Mouse (Mus musculus) yolk sac, embryonic 10.5 days (tissue): ENCODE results near the gene Ptpn18.
"Not testable (repeated sequence)": the region's sequence is repeated elsewhere in the genome, so short reads cannot be mapped to it uniquely, and the experiment has no call there.

Experiments
- DNase-seq: peaks from one replicate; pipeline ENCODE4 v3.0.0-alpha.2; 2017; ENCODE audit warnings: low spot score

Ptpn18 gene

DNA sequence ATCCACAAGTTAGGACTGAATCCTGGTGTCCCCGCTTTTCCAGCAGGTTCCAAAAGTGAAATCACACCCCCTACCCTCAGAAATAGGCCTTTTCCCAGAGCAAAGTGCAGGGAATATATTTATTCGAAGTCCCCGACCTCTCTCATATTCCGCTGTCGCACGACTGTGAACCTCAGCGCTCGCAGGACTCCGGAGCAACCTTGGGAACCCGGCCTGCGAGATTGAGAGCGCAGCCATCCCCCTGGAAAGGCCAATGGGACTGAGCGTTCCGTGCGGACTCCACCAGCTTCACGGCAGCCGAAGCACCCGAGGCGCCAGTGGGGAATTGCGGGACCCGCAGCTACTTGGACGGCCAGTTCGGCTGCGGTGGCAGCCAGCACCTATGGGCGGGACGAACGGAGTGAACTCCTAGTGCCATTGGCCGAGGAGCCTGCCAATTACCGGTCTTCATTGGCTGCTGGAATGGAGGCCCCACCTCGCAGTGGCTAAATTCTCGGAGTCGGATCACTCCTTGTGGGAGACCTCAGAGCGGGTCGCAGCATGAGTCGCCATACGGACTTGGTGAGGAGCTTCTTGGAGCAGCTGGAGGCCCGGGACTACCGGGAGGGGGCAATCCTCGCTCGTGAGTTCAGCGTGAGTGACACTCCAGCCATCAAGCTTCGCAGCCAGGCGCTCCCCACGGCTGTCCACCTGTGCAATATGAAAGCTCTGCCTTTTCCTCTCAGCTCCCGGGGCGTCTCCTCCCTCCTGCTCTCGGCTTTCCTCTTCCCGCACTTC is at the start of gene Ptpn18:
Gene Ptpn18 (plus strand): TSS at position 479 of the 777 bp plus-strand sequence.
- DNase-seq: peak; percentile 90

DNA sequence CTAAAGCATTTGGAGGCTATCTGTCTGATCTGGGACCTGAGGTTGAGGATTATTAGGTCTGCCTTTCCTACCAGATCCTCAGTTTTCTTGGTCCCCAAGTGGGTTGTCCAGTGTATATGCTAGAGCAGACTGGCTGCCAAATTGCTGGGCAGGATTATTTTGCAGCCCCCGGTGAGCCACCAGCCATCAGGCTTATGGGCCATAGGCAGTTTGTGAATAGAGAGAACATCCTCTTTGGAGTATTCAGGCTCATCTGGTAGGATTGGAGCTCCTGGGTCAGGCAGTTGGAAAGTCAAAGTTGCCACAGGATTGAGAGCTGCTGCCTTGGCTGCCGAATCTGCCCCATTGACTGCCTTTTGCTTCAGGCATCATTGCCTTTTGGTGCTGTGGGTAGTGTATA is 31.1 kb upstream of the Ptpn18 start:
- no peak for DNase-seq

DNA sequence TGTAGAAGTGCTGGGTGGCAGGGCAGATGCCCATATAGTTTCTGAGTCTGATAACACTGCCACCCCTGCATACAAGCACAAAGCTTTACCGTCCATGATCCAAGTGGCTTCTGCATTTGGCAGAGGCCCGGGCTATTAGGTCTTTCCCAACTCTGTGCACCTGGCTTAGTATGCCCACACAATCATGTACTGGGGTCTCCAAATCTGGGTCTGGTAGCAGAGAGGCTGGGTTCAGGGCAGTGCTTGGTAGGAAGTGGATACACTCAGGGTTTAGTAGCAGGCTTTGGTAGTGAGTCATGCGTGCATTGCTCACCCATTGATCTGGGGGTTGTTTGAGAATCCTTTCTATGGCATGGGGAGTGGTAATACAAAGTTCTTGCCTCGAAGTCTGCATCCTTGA is 30.3 kb upstream of the Ptpn18 start:
- no peak for DNase-seq

DNA sequence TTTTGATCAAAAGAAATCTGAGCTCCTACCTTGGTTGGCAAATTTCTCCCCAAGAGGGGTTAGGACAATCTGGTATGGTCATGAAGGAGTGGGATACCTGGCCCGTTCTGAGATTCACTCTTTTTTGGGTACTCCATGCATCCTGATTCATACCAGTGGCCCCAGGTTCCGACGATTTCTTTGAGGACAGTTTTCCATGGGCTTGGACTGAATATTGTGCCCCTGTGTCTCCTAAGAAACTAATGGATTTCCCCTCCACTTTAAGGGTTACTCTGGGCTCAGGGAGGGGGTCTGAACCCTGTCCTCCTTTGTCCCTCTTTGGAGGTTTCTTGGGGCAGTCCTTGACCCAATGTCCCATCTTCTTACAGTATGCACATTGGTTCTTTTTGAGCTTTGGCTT is 28.6 kb upstream of the Ptpn18 start:
- DNase-seq: no peak

DNA sequence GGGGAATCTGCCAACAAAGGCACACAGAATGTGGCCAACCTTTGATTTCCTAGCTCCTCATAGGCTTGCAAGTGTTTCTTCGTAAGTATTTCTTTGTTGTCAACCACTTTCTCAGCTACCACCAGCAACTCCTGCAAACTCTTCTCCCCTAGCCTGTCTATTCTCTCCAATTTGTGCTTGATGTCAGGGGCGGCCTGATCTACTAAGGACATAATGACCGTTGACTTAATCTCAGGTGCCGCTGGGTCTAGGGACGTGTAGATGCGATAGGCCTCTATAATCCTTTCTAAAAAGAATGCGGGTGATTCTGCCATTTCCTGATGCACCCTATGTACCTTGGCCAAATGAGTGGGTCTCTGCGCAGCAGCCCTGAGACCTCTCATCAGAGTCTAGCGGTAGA is 28.1 kb upstream of the Ptpn18 start:
- no peak for DNase-seq

DNA sequence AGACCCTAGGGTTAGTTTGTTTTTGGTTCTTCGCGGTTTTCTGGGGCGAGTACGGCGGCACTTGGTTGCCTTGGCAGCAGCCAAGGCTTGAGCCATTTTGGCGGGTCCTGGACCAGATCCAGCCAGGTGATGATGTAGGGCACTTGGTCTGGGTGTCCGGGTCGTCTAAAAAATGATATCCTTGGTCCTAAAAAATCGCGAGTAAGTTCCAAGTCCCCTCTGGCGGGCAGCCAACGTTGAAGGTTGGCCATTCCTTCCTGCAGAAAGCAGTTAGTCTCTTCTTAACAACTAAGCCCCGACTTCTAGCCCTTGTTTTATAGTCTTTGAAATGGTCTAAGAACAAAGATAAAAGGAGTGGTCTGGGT is 27.2 kb upstream of the Ptpn18 start:
- no peak for DNase-seq

DNA sequence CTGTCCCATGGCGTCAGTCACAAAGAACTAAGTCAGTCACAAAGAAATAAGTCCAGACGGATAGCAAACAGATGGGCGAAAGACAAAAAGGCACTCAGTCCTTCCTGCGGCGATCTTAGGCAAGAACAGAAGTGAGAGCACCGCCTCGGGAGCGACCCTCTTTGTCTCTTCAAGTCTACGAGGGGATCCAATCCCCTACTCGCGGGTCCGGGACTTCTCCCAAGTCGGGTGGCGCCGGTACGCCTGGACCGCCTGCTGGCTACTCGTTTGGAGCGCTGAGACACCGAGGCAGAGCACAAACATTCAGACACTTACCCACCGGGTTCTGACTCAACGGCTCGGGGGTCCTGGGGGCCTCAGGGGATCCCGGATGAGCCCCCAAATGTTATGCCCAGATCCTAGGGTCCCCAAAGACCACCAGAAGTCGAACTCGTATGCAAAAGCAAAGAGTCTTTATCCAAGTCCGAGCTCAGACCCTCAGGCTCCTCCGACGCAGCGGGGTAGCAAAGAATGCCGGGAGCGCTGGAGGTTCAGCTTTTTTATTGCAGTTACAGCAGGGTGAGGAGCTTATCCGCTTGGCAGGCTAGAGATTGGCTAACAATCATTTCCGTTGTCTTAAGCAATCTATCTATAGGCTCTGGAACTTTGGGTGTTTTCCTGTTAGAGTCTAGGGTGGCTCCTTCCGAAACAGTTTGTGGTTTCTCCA is 26.6 kb upstream of the Ptpn18 start:
- peak; percentile 39 for DNase-seq

DNA sequence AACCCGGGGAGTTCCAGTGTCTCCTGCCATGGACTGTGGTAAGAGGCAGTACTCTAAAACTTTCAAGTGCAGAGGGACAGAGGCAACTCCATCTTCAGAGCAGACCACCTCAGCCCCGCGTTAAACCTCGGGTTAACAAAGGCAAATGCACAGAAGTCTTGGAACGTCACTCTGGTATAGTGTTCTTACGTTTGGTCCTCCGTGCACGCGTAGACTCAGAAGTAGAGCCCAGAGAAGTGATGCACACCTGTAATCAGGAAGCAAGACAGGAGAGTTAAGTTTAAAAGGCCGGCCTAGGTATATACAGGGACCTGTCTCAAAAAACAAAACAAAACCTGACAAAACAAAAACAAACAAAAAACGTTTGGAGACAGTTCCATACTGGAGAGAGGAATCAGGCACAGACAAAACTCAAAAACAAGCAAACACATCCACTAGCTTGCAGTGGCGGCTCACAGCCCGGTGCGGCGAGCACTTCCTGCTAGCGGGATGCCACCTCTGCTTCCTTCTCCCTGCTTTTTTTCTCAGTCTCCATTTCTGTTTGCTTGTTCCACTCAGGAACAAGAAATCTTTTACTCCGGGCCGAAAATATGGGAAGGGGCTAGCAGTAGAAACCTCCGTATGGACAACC is 25.6 kb upstream of the Ptpn18 start:
- peak; percentile 45 for DNase-seq

DNA sequence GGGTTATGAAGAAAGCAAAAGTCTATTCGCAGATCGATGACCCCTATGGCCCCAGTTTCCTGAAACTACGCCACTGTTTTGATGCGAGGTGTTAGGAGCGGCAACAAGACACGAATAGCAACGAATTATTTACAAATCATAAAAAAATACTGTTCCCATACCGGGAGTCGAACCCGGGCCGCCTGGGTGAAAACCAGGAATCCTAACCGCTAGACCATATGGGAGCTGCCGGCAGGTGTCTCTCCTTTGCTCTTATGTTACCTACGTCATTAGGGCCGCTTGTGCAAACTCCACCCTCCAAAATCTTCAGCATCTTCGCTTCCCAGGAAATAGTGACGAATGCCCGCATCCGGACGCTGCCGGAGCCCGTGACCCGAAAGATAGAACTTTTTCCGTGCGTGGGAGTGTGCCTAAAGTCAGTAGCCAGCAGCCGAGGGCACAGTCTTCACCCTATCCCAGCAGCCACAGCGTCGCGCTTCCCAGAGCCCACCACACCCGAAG is 24.9 kb upstream of the Ptpn18 start:
- DNase-seq: peak; percentile 91

DNA sequence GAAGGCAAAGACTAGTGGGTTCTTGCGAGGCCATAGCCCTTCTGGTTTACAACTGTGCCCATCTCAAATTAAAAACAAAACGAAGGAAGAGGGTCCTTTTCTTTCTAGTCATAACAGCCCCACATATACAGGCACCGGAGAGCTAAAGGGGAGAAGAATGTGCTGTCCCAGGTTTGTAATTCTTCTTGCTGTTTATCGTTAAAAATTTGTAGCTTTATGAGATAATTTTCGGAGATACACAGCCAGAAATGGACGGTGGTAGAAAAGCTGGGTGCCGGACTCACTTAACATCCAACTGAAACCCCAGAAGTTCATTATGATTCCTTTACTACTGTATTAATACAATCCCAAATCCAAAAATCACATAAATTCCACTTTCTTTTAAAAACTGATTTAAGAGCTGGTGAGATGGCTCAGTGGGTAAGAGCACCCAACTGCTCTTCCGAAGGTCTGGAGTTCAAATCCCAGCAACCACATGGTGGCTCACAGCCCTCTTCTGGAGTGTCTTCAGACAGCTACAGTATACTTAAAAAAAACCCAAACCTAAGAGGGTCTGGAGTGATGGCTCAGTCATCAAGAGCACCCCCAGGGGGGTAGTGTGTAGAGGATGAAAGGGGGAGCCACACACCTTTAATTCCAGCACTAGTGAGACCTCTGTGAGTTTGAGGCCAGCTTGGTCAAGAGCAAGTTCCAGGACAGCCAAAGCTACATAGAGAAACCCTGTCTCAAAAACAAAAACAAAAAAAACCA is 24.0 kb upstream of the Ptpn18 start:
- peak; percentile 27 for DNase-seq

DNA sequence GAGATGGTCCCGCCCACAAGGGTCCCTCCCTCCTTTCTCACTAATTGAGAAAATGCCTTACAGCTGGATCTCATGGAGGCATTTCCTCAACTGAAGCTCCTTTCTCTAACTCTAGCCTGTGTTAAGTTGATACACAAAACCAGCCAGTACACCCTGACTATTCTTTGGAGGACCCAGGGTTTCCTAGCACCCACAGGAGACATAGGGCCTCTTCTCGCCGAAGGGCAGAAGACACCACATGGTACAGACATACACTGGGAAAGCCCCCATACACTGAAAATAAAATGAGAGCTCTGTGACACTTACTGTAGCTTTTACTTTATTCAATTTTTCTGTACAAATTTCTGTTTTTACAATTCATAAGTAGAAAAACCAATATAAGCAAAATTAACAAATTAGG is 23.2 kb upstream of the Ptpn18 start:
- no peak for DNase-seq

DNA sequence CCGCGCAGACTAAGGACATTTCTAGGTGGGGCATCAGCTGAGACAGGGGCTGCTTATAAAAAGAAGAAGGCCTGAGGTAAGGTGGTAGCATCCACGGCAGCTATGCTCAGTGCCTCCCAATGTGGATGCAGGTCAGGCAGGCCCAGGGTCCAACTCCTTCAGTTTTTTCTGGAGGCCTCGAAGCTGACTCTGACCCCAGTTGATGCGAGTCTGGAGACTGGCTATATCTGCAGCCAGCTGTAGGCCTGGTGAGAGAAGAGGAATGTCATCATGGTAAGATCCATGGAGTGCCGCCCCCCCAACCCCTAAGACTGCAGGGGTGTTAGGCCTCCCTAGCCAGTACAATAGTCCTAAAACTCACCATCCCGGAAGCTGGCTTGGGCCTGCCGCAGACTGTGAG is 22.2 kb upstream of the Ptpn18 start:
- not testable (repeated sequence) for DNase-seq

DNA sequence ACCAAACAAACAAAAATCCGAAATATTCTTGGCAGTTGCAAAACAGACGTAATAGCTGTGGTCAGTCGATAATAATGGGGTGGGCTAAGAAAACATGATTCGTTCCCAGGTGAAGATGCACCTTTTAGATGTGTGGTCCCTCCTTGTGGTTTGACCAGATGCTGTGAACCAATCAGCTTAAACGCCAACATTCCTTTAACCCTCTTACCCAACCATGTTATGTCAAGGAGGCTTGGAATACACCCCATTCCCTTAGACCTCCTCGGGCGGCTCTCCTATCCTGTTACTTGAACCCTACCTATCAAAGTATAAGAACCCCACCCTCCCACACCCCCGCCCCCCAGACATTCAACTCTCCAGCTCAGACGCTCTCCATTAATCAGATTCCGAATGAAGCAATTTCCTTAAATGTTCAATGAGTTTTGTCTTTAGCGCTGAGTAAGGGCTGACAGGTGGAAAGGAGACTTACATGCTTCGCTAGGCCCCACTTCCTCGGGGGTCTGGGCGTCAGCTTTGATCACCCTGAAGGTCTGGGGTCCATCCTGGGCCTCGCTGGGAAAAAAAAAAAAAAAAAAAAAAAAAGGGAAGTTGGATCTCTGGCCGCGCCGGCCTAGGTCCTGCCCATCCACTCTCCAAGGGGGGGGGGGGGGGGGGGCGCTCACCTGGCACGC is 21.0 kb upstream of the Ptpn18 start:
- no peak for DNase-seq

DNA sequence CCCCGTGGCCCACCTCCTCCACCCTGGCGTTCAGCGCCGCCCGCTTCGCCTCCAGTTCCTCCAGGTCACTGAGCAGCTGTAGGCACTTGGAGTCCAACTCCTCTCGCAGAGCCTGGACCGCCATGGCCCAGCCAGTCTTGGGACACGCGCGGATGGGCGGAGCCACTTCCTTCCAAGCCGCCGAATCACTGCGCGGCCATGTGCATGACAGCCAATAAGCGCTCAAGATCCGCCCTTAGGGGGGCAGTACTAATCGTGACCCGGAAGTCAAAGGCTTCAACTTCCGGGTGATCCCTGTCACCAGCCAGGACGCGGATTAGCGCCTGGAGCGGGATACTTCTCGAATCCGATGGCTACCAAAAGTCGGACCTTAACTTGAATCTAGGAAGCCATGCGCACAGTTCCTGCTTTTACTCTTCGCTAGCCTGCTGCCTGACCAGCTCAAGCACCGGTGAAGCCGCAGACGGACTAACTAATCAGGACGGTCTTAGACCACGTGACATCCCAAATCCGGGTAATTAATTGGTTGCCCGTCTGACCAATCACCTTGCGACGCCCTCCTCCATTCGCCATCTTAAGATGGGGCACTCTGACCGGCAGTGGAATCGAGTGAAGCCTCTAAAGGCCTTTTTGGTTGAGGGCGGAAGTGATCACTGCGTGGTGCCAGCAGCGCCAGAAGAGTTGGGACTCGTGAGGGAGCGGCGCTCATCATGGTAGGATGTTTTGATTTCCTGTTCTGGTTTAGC is 20.2 kb upstream of the Ptpn18 start, which contains the start of the genes Ccdc115 and Imp4:
Gene Ccdc115 (minus strand): TSS at position 458 of the 746 bp plus-strand sequence.
Gene Imp4 (plus strand): TSS at position 637 of the 746 bp plus-strand sequence.
- peak; percentile 98 for DNase-seq

DNA sequence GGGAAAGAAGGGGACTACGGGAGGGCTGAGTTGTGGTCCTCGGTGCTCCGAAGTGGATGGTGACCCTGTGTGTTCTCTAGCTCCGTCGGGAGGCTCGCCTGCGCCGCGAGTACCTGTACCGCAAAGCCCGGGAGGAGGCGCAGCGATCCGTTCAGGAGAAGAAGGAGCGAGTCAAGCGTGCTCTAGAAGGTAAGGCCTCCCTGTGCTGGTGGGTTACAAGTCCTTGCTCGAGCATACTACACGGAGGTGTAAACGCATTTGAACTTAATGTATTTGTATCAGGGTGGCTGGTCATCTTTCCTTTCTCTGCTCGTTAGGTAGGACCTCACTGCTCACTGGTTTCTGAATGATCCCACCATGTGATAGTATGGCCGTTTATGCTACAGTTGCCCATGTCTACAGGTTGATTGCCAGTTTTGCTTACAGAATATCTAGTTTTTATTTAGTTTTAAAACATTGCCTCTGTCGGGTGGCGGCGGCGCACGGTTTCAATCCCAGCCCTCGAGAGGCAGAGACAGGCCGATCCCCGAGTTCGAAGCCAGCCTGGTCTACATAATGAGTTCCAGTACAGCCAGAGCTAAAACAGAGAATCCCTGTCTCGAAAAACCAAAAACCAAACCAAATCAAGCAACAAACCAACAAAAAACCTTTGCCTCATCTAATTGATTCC is 19.5 kb upstream of the Ptpn18 start:
- DNase-seq: no peak

DNA sequence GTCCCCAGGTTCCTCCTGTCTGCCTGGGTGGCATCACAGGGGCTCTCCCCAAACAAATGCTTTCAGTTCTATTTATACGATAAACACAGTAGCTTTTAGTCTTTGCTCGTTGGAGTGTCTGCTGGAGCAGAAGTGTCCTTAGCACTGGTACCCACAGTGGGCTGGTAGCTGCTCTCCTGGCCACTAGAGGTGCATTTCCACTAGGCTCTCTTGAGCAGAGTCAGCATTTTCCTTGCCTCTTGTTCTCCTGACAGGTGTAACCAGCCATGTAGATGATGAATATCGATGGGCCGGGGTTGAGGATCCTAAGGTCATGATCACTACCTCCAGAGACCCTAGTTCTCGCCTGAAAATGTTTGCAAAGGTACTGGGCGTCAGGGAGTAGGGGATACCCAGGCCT is 16.4 kb upstream of the Ptpn18 start:
- no peak for DNase-seq

DNA sequence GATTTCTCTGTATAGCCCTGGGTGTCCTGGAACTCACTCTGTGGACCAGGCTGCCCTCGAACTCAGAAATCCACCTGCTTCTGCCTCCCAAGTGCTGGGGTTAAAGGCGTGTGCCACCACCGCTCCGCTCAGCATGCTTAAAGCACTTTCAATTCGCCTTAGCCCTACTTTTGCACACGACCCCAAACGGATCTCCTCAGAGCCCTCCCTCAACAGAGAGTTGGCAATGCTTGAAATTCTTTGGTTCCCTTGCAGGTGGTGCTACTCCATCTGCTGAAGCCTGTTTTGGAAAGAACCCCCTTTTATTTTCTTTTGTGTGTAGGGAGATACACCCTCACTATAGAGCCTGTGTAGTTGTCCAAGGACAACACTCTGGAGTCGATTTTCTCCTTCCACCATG is 1.1 kb upstream of the Ptpn18 start:
- DNase-seq: no peak

DNA sequence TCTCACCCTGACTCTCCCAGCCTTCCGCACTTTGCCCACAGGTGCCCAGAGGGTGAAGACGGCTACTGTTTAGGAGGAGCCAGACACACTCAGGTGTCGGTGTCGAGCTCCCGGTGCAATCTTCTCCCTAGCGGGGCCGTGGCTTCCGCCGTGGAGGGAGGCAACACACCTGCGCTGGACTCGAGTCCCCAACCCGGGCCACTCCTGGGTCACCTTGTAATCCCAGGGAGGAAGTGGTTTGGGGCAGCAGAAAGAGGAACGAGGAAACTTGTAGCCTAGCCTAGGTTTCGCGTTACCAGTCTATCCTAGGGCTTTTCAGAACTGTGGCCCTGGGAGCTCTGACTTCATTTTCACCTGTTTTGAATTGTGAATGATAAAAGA is 489 bp downstream of the Ptpn18 start:
- DNase-seq: no peak

DNA sequence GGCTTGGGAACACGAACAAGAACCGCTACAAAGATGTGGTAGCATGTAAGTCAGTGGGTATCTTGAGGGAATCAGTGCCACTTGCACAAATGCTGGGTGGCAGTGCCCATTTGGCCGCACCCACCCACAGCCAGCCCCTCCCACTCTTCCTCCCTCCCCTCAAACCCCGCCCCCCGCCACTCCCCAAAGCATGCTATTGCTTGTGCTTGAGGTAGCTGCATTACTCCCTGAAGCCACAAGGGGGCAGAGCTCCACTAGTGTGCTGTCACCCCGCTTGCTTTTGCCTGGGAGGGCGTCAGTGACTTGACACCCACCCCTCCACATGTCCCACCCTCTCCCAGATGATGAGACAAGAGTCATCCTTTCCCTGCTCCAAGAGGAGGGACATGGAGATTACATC is 3.2 kb downstream of the Ptpn18 start:
- DNase-seq: peak; percentile 27

DNA sequence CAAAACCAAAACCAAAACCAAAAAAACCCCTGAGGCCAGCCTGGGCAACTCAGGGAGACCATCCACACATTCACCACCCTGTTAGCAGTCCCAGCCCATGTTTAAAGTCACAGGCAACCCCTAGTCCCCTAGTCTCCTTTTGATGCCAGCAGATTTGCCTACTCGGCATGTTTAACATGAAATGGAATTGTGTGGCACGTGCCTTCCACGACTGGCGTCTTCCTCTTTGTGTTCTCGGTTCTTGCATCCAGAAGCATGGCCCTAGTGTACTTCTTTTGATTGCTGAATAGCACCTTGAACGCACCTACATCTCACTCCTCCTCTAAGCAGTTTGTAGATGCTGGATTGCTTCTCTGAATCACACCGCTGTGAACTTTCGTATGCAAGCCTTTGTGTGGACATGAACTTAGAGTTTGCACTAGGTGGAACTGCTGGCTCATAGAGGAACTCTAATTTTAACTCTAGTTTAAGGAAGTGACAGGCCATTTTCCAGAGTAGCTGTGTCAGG is 4.8 kb downstream of the Ptpn18 start:
- DNase-seq: no peak
